Mouse (Mus musculus) E14TG2a.4 (cell line): ENCODE results near the gene Zfyve28.

Source experiments
- CTCF ChIP-seq: conservative IDR thresholded peaks from 2 replicates; pipeline ENCODE4 v1.5.1; 2014; ENCODE audit warnings: low read length
- NANOG ChIP-seq: IDR thresholded peaks from 2 replicates; pipeline ENCODE4 v1.6.1; 2014; ENCODE audit warnings: borderline replicate concordance, low read length, mixed read lengths

DNA sequence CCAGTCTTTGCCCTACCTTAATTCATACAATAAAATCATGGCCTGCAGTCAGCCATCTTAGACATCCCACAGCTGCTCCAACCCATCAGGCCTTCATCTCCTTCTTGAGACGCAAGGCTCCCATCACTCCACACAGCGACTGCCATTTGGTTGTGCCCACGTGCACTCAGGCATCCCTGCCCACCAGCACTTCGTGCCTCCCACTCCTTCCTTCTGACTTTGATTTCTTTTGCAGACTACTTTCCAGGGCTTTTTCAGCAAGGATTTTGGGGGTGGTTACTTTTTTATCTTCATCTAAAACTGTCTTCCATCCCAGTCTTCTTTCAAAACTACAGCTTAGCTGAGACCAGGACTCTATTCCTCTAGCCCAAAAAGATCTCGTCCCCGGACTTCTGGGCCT, 11.5 kb downstream of the Zfyve28 start:
- no peak for TF ChIP-seq CTCF
- TF ChIP-seq NANOG, result no peak
